Mouse (Mus musculus) Patski (cell line): ENCODE data around the gene Slc17a8. TPM values are rescaled to one million over a fixed set of nuclear protein-coding genes. Genes with fewer than 3 reads are reported as not detected.
"Not testable (repeated sequence)": the region's sequence is repeated elsewhere in the genome, so short reads cannot be mapped to it uniquely, and the experiment has no call there.

Source experiments
- ATAC-seq: fragments of 100-300 bp; one replicate; pipeline ENCODE4 v1.8.0; 2021
- CTCF ChIA-PET: fragments of 350-600 bp; sonication (Branson Sonifier 250); formaldehyde crosslinking; loops from one replicate; lab custom pipeline; 2022; ENCODE audit warnings: inconsistent platforms; lab: Charles Lee
- POLR2A ChIA-PET: fragments of 350-600 bp; sonication (Branson Sonifier 250); formaldehyde crosslinking; loops from one replicate; lab custom pipeline; 2022; ENCODE audit warnings: antibody characterized with exemption, inconsistent platforms; lab: Charles Lee
- DNase-seq: peaks from one replicate; pipeline ENCODE4 v3.0.0-alpha.2; 2011; ENCODE audit warnings: low read depth, low spot score
- H3K27me3 ChIP-seq: fragments of 371-371 bp; one replicate; pipeline ENCODE4 v1.5.1; 2021
- CTCF ChIP-seq: fragments of 100-300 bp; IDR thresholded peaks from one replicate; pipeline ENCODE4 v1.5.1; 2021
- in situ Hi-C: fragments of 300-500 bp; cut with MboI; formaldehyde crosslinking; loops from 3 replicates; pipeline ENCODE4 v1.11.1; 2018; ENCODE audit warnings: low pct_unique_long_range_greater_than_20kb, mixed read lengths
- polyA plus RNA-seq: library from polyadenylated mRNA; unstranded; gene quantifications from one replicate; pipeline ENCODE4 v1.2.3, GENCODE M21; 2021

Gene Slc17a8
- polyA plus RNA-seq, 1 experiment from 2014 or later = 0.06 TPM

DNA sequence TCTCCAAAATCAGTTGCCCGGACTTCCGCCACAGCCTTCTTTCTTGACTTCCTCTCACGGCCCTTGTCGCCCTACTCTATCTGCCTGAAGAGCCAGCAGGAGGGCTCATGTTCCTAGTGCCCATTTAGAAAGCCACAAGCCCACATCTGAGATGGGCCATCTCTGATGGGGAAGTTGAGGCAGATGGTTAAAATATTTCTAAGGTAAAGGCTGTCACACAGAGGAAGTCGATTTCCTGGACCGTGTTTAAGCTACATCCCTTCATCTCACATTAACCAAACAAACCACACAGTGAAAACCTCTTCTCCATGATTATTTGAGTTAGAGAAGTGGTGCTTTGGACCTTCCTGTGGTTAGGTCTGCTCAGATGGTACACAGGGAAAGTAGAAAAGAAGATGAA lies 58.9 kb downstream of the Slc17a8 start:
- H3K27me3 ChIP-seq = no peaks in the 10 kb centered on the region
- TF ChIP-seq CTCF = no peak
- in situ Hi-C loops = no loop called here
- POLR2A ChIA-PET = no interaction called here
- ATAC-seq (no peak), DNase-seq (no peak)
- CTCF ChIA-PET = no interaction called here

DNA sequence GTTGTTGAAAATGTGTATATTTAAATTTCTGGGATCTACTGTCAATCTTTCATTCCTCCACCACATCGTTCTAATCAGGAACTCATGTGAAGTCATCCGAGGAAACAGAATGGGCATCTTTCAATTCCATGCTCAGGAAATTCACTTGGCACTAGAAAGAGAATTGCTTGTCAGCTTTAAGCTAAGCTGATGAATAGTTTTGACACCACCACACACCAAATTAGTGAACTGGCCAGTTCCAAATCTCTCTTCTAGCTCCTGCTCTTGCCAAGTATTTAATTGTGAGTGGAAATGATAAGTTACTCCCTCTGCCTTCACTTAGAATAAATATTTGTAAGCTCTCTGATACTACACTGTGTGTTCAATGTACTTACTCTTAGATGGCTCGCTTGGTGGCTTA lies 61.7 kb downstream of the Slc17a8 start:
- TF ChIP-seq CTCF = no peak
- ChIA-PET CTCF (interaction anchor here (1.6 kb wide), 1 partner anchor 72 kb away, joined by 3 read pairs; no protein-coding TSS in a partner anchor), POLR2A (no interaction called here)
- no peak for DNase-seq
- no peaks in the 10 kb centered on the region for H3K27me3 ChIP-seq
- ATAC-seq = no peak
- in situ Hi-C loops = no loop called here

GRCm38 (mm10) chr10:89554885-89555284 lies 66.2 kb downstream of the Slc17a8 start:
- DNase-seq, POLR2A ChIA-PET, CTCF ChIA-PET, ATAC-seq, H3K27me3 ChIP-seq, in situ Hi-C loops: not testable (repeated sequence)

DNA sequence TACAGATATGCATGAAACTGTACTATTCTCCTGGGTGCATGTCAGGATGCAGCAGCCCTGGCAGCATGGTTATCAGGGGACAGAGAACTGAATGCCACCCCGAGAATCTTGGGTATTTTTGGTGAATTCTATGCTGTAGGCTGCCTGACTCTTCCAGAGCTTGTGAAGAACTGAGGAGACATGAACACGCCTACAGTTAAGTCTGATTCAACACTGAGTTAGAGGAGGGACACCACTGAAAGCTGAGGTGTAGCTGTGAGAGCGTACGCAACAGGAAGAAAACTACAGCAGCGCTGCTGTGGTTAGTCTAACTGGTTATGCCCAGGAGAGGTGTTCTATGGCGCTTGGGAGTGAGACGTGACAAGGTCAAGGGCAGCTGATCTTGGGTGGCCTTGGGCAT lies 67.2 kb downstream of the Slc17a8 start:
- POLR2A ChIA-PET = not testable (repeated sequence)

DNA sequence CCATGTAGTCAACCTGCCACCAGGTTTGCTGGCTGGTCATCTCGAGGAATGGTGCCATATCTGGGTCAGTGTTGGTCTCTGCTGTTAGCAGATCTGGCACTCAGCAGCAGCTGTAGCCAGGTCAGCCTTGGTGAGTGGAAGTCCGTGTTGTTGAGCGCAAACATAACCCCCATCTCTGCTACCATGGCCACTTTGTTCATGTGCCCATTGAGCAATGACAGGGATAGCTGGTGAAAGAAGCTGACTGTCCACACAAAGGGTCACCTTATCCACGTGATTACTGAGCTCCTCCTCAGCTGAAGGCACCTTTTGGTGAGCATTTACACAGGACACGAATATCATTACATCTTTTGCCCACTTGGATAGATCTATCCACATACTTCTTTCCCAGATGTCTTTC lies 68.0 kb downstream of the Slc17a8 start:
- DNase-seq (no peak), ATAC-seq (no peak)
- POLR2A ChIA-PET = no interaction called here
- in situ Hi-C loops = no loop called here
- CTCF ChIA-PET = no interaction called here
- H3K27me3 ChIP-seq = no peaks in the 10 kb centered on the region
- no peak for TF ChIP-seq CTCF

More for the DNA sequence above, 67.2 kb downstream of the Slc17a8 start:
- H3K27me3 ChIP-seq, DNase-seq, in situ Hi-C loops, CTCF ChIA-PET, ATAC-seq: not testable (repeated sequence)

DNA sequence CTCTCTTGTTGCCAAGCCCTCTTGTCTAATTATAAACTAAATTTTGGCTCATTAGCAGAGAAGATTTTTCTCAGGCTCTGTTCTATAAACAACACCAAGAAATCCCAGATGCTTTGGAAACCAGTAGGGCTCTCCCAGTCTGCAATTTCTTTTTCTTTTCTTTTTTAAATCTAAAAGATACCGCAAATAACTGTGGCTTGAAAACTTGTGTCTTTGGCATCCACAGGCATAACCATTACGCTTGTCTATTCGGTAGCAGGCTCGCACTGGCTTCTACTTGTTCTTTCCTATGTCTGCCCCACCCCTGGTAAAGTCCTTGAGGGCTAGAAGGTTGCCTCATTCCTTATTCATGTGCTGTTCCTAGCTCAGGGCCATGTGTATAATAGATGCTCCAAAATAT lies 69.4 kb downstream of the Slc17a8 start:
- TF ChIP-seq CTCF = no peak

GRCm38 (mm10) chr10:89548028-89548427 lies 73.0 kb downstream of the Slc17a8 start:
- ChIA-PET POLR2A (no interaction called here), CTCF (interaction anchor here (0.6 kb wide), 1 partner anchor 496 kb away, joined by 3 read pairs; no protein-coding TSS in a partner anchor)
- DNase-seq (no peak), ATAC-seq (no peak)
- TF ChIP-seq CTCF = no peak
- in situ Hi-C loops = no loop called here
- no peaks in the 10 kb centered on the region for H3K27me3 ChIP-seq

More for the DNA sequence above, 69.4 kb downstream of the Slc17a8 start:
- no peak for ATAC-seq
- CTCF ChIA-PET = interaction anchor here (1.1 to 1.6 kb wide), 2 partner anchors 12 to 79 kb away, joined by 3 to 5 read pairs; no protein-coding TSS in a partner anchor
- no peaks in the 10 kb centered on the region for H3K27me3 ChIP-seq
- in situ Hi-C loops = no loop called here
- DNase-seq = no peak
- POLR2A ChIA-PET = no interaction called here

DNA sequence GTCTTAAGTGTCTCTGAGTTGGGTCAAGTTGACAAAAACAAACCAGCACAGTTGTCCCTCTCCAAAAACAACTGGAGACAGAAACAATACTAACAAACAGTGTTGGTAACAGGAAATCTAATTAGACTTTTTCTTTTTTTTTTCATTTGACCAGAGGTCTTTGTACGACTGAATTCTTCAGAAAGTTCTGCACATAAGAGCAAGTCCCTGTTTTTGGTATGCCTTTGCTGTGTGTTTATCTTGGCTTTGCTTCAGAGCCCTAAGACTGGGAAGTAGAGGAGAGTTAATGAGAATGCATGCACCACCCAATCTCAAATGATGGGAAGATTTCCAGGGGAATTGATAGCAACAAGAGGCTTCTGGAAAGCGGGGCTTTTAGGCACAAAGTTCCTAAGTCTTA lies 74.1 kb downstream of the Slc17a8 start:
- ChIA-PET CTCF (no interaction called here), POLR2A (no interaction called here)
- no peak for TF ChIP-seq CTCF
- in situ Hi-C loops = no loop called here
- ATAC-seq (no peak), DNase-seq (no peak)
- H3K27me3 ChIP-seq = no peaks in the 10 kb centered on the region

- in situ Hi-C loops = no loop called here
- DNase-seq = no peak
- H3K27me3 ChIP-seq = no peaks in the 10 kb centered on the region
- ChIA-PET POLR2A (no interaction called here), CTCF (interaction anchor here (1.6 to 2.5 kb wide), 2 partner anchors 9 to 10 kb away, joined by 4 to 6 read pairs; partner anchors contain the start of gene Nr1h4)
- ATAC-seq = no peak
- TF ChIP-seq CTCF = no peak
Measured at GRCm38 (mm10) chr10:89543867-89544266, 77.2 kb downstream of the Slc17a8 start.

DNA sequence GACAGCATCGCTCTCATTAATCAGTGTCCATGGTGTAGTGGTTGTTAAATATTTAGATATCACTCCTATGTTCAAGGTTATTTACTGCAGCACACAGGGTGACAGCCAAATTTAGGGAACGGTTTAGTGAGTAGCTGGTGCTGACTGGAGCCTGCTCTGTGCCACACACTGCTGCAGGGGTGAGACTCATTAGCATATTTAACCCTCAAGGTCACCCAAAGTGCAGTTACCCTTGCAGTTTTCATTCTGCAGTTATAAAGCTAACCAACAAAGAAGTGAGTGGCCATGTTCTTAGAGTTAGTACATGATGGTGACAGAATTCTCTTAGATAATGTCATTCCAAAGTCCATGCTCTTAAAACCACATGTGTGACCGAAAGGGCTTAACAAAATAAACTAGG lies 78.7 kb downstream of the Slc17a8 start:
- no peak for ATAC-seq
- ChIA-PET POLR2A (no interaction called here), CTCF (interaction anchor here (1.2 to 2.5 kb wide), 4 partner anchors 9 to 54 kb away, joined by 3 to 6 read pairs (median 3); partner anchors contain the start of gene Nr1h4)
- DNase-seq = no peak
- in situ Hi-C loops = no loop called here
- H3K27me3 ChIP-seq = no peaks in the 10 kb centered on the region
- no peak for TF ChIP-seq CTCF

GRCm38 (mm10) chr10:89532929-89533727 lies 87.9 kb downstream of the Slc17a8 start, which contains the start of gene Nr1h4:
Gene Nr1h4 (minus strand): TSS chr10:89533585.
- ChIA-PET CTCF (interaction anchor here (1.3 to 1.6 kb wide), 3 partner anchors 8 to 60 kb away, joined by 3 to 6 read pairs (median 4); no protein-coding TSS in a partner anchor), POLR2A (interaction anchor here (0.6 kb wide), 1 partner anchor 147 kb away, joined by 3 read pairs; no protein-coding TSS in a partner anchor)
- ATAC-seq = peak; percentile 51
- in situ Hi-C loops = no loop called here
- H3K27me3 ChIP-seq = no peaks in the 10 kb centered on the region
- TF ChIP-seq CTCF = no peak
- peak; percentile 56 for DNase-seq
